Mouse (Mus musculus) embryonic facial prominence, embryonic 11.5 days (tissue): ENCODE data around the gene Ssh3. TPM values are rescaled to one million over a fixed set of nuclear protein-coding genes. Genes with fewer than 3 reads are reported as not detected.

Experiments used
- ATAC-seq: fragments of 200-750 bp; cut with Nextera tagmentation; replicated peaks from 2 replicates; pipeline ENCODE4 v1.8.0; 2017; ENCODE audit warnings: low read depth; ENCODE audit not compliant: insufficient number of reproducible peaks, low FRiP score, low TSS enrichment
- DNase-seq: peaks from one replicate; pipeline ENCODE4 v3.0.0-alpha.2; 2015; ENCODE audit warnings: low spot score
- H3K27ac ChIP-seq: fragments of 300-500 bp; sonication (generic); replicated peaks from 2 replicates; pipeline ENCODE4 v1.5.1; 2014; ENCODE audit warnings: mild to moderate bottlenecking, low read depth, low read length, control low read depth
- H3K27me3 ChIP-seq: fragments of 300-500 bp; sonication (generic); 2 replicates; pipeline ENCODE4 v1.6.1; 2014; ENCODE audit warnings: mild to moderate bottlenecking, low read length, moderate library complexity, mixed read lengths; ENCODE audit not compliant: control insufficient read depth, insufficient read depth
- H3K36me3 ChIP-seq: fragments of 300-500 bp; sonication (generic); replicated peaks from 2 replicates; pipeline ENCODE4 v1.6.1; 2014; ENCODE audit warnings: low read depth, mild to moderate bottlenecking, low read length, moderate library complexity, mixed read lengths; ENCODE audit not compliant: control insufficient read depth, insufficient read depth
- H3K4me1 ChIP-seq: fragments of 300-500 bp; sonication (generic); 2 replicates; pipeline ENCODE4 v1.6.1; 2014; ENCODE audit warnings: low read length, mixed read lengths; ENCODE audit not compliant: control insufficient read depth, insufficient read depth
- H3K4me2 ChIP-seq: fragments of 300-500 bp; sonication (generic); 2 replicates; pipeline ENCODE4 v1.6.1; 2014; ENCODE audit warnings: low read depth, mild to moderate bottlenecking, control low read depth, low read length, moderate library complexity
- H3K4me3 ChIP-seq: fragments of 300-500 bp; sonication (generic); 2 replicates; pipeline ENCODE4 v1.5.1; 2014; ENCODE audit warnings: low read depth, low read length, control low read depth
- H3K9ac ChIP-seq: fragments of 300-500 bp; sonication (generic); replicated peaks from 2 replicates; pipeline ENCODE4 v1.6.1; 2014; ENCODE audit warnings: mild to moderate bottlenecking, control low read depth, low read length
- H3K9me3 ChIP-seq: fragments of 300-500 bp; sonication (generic); replicated peaks from 2 replicates; pipeline ENCODE4 v1.6.1; 2016; ENCODE audit warnings: mild to moderate bottlenecking, low read length, inconsistent platforms, mixed read lengths; ENCODE audit not compliant: control insufficient read depth
- WGBS: fragments of 180-500 bp; shearing (Covaris S2); extraction: QIAGEN DNeasy Blood & Tissue Kit; methylation state at CpG from one replicate; pipeline ENCODE4 v1.1.7; 2014; 5-methylcytosine and 5-hydroxymethylcytosine counted together
- polyA plus RNA-seq: library from polyadenylated mRNA; unstranded; fragments of >200 nt; fragmentation: Nextera tagmentation; extraction: Ambion mirVana; gene quantifications from 2 replicates; pipeline ENCODE4 v1.2.1, GENCODE M21; 2014

The Ssh3 gene
- polyA plus RNA-seq, 1 experiment from 2014 or later: 2.7 TPM

- no peaks in the 10 kb centered on the region for H3K4me1 ChIP-seq
- H3K9ac ChIP-seq: no peak overlapping the region
- H3K27ac ChIP-seq: no peak overlapping the region
- DNase-seq (no peak), ATAC-seq (no peak)
- no peak overlapping the region for H3K4me3 ChIP-seq
- H3K4me2 ChIP-seq: no peak overlapping the region
- H3K9me3 ChIP-seq: no peaks in the 10 kb centered on the region
- H3K27me3 ChIP-seq: 0 out of 2 replicates have a peak, but pooled peaks cover 2% of the 10 kb centered on the region
- no peaks in the 10 kb centered on the region for H3K36me3 ChIP-seq
- WGBS: 86% methylated on average over 7 of the region's 7 CpGs
These were observed 42.2 kb downstream of the Ssh3 start for GRCm38 (mm10) chr19:4226779-4227178.

- Histone ChIP-seq H3K27ac (no peak overlapping the region), H3K36me3 (no peaks in the 10 kb centered on the region), H3K9ac (no peak overlapping the region), H3K27me3 (no peaks in the 10 kb centered on the region), H3K9me3 (no peaks in the 10 kb centered on the region), H3K4me2 (no peak overlapping the region), H3K4me1 (peaks cover under 1% of the 10 kb centered on the region), H3K4me3 (no peak overlapping the region)
- whole genome bisulfite sequencing: 82% methylated on average over 11 of the region's 11 CpGs
- ATAC-seq (no peak), DNase-seq (no peak)
These were observed 46.8 kb downstream of the Ssh3 start for GRCm38 (mm10) chr19:4222165-4222564.

DNA sequence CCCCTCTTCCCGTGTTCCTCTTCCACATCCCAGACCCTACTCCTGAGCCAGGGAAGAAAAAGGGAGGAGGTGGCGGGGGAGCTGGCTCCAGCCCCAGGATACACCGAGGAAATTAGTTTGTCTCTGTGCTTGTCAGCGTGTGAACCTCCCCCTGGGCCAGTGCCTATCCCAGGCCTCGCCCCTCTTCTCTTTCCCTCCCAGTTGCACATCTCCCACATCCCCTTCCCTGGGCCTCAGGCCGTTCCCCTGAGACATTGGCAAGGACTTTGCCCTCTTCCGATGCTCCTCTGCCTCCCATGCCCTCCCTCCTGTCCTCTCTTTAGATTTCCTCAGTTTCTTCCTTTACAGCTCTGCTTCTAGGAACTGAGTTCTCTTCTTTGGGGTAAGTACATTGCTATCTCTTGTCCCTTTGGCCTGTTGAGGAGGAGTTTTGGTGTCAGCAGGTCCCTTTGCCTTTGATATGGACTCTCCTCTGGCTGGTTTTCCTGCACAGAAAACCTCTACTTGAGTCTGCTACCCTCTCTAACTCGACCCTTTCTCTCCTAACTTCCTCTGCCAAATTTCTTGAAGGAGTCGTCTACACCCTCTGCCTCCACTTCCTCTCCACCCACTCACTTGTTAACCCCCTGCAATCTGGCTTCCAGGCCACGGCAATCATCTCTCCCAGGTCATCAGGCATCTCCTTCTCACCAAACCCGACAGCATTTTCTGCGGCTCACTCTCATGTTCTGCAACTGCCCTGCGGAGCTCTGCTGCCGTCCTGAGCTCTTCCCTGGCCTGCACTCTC is 47.8 kb downstream of the Ssh3 start:
- 38% methylated on average over 14 of the region's 14 CpGs for WGBS
- Histone ChIP-seq H3K4me2 (no peak overlapping the region), H3K27me3 (no peaks in the 10 kb centered on the region), H3K4me3 (no peak overlapping the region), H3K4me1 (peaks cover 6% of the 10 kb centered on the region), H3K9me3 (no peaks in the 10 kb centered on the region), H3K36me3 (no peaks in the 10 kb centered on the region), H3K27ac (no peak overlapping the region), H3K9ac (no peak overlapping the region)
- ATAC-seq: no peak
- DNase-seq: no peak

DNA sequence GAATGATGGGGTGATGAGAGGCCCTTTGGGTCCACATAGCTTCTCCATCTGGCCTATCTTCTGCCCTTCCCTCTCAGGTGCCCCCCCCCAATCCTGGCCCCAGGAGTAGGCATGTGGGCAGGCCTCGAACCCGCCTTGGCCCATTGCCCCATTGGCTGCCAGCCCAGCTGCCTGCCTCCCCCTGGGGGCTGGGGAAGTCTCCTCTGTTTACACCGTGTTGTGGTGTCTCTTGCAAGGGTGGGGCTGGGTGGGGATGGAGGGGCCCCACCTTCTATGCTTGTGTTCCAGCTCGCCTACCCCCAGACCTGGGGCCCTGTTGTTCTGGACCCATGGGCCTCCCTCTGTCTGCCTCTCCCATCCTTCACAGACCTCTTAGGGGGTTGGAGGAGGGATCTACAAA is 48.6 kb downstream of the Ssh3 start:
- Histone ChIP-seq H3K4me3 (no peak overlapping the region), H3K27me3 (no peaks in the 10 kb centered on the region), H3K9me3 (no peaks in the 10 kb centered on the region), H3K36me3 (no peaks in the 10 kb centered on the region), H3K9ac (no peak overlapping the region), H3K4me2 (no peak overlapping the region), H3K27ac (no peak overlapping the region), H3K4me1 (peaks cover 10% of the 10 kb centered on the region)
- DNase-seq (no peak), ATAC-seq (no peak)
- WGBS: 62% methylated on average over 4 of the region's 4 CpGs

DNA sequence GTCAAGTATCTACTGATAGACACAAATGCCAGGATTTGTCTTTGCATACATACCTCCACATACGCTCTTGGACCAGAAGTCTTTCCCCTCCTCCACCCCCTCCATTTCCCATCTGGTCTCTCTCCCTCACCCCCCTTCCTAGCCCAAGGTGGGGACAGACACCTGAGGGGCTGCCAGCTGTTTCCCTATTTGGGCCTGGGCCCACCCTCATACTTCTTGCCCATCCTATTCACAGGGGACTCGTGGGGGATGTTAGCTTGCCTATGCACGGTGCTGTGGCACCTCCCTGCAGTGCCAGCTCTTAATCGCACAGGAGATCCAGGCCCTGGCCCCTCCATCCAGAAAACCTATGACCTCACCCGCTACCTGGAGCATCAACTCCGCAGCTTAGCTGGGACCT is 49.0 kb downstream of the Ssh3 start:
- no peaks in the 10 kb centered on the region for H3K9me3 ChIP-seq
- no peaks in the 10 kb centered on the region for H3K36me3 ChIP-seq
- H3K4me2 ChIP-seq: no peak overlapping the region
- no peak overlapping the region for H3K4me3 ChIP-seq
- H3K27ac ChIP-seq: no peak overlapping the region
- WGBS: 88% methylated on average over 6 of the region's 6 CpGs
- no peak overlapping the region for H3K9ac ChIP-seq
- DNase-seq (no peak), ATAC-seq (no peak)
- H3K4me1 ChIP-seq: peaks cover 12% of the 10 kb centered on the region
- H3K27me3 ChIP-seq: no peaks in the 10 kb centered on the region

DNA sequence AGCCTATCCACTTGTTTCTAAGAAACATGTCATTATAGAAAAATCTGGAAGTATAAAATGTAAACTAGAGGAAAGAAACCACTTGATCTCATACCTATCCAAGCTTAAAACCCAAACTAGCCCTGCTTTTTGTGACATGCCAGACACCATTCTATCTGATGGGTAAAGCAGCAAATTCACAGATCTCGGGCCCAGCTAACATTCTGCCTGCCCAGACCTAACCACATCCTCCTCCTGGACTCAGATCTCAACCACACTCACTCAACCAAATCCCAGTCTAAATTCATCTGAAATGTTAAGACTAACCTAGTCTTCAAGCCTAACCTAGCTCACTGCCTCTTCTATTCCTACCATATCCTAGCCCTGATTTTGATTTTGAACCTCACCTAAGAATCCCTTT is 50.2 kb downstream of the Ssh3 start:
- H3K36me3 ChIP-seq: no peaks in the 10 kb centered on the region
- 63% methylated on average over 1 of the region's 1 CpGs for WGBS
- no peak overlapping the region for H3K27ac ChIP-seq
- DNase-seq (no peak), ATAC-seq (no peak)
- peaks cover 12% of the 10 kb centered on the region for H3K4me1 ChIP-seq
- H3K9me3 ChIP-seq: no peaks in the 10 kb centered on the region
- no peaks in the 10 kb centered on the region for H3K27me3 ChIP-seq
- no peak overlapping the region for H3K9ac ChIP-seq
- no peak overlapping the region for H3K4me2 ChIP-seq
- H3K4me3 ChIP-seq: no peak overlapping the region

DNA sequence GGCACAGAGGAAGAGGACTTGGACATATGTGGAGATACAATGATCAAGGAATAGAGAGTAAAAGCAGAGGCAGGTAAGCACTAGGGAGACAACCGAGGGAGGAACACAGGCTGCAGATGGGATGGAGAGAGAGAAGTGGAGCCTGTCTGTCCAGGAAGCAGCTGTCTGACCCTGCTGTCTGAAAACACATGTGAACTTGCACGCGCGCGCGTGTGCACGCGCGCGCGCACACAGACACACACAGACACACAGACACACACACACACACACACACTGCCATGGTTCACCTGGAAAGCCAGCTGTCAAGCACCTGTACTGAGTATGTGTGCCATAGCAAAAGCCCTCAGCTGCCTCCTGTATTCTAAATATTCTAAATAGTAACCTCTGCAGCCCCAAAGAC is 50.7 kb downstream of the Ssh3 start:
- Histone ChIP-seq H3K4me2 (no peak overlapping the region), H3K9me3 (no peaks in the 10 kb centered on the region), H3K27me3 (no peaks in the 10 kb centered on the region; the same call in 1 of the 2 replicates), H3K9ac (no peak overlapping the region), H3K36me3 (no peaks in the 10 kb centered on the region), H3K4me1 (peaks cover 16% of the 10 kb centered on the region), H3K27ac (no peak overlapping the region), H3K4me3 (no peak overlapping the region)
- ATAC-seq (no peak), DNase-seq (no peak)
- WGBS: 86% methylated on average over 11 of the region's 11 CpGs

- WGBS: 43% methylated on average over 3 of the region's 3 CpGs
- H3K27me3 ChIP-seq: no peaks in the 10 kb centered on the region; the same call in 1 of the 2 replicates
- no peak overlapping the region for H3K4me2 ChIP-seq
- no peak overlapping the region for H3K9ac ChIP-seq
- H3K4me3 ChIP-seq: no peak overlapping the region
- no peaks in the 10 kb centered on the region for H3K9me3 ChIP-seq
- H3K36me3 ChIP-seq: no peaks in the 10 kb centered on the region
- ATAC-seq (no peak), DNase-seq (no peak)
- no peak overlapping the region for H3K27ac ChIP-seq
- peaks cover 17% of the 10 kb centered on the region for H3K4me1 ChIP-seq
These were observed 51.1 kb downstream of the Ssh3 start for GRCm38 (mm10) chr19:4217855-4218254.
